Mouse (Mus musculus): Measurements from ENCODE around the gene Lclat1.

DNA sequence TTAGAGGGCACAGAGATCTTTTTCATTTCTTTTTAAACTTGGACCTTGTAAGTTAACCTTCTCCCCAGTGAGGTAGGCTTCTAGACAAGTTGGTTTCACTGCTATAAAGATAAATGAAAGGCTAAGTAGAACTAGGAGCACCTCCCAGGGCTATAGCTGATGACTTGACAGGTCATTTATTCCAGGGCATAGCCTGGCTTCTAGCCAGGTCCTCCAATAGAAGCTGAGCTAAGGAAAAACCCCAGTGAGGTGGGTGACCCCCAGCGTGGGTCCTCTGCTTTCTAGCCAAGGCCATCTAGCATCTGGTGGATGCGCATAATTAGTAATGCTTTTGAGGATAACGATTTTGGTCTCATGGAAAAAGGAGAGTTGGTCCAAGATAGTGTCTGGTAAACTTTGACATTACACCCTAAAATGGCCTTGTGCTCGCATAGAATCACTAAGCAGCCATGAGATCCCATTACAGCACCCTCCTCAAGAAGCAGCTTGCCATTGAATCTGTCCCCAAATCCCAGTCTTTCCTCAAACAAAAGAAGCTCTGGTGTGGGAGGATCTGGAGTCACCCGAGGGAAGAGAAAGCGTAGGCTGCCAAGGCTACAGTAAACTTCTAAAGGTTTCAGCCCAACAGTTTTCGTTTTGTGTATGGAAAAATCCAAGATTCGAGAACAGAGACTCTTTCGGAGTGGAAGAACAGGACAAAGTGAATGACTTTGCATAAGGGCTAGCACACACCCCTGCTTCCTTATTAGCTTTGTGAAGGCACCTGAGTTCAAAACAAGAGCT, 41.2 kb upstream of the Lclat1 start:
- no peak for TF ChIP-seq CTCF (conservative IDR thresholded peaks at IDR 0.05 in 1 of 2, IDR thresholded peaks at IDR 0.05 in 1 of 2; ENCODE audit: low read depth in 2 of 2, low read length in 2 of 2)
- no peak for TF ChIP-seq MYC (IDR thresholded peaks at IDR 0.05; ENCODE audit: low read depth, low read length)
- TF ChIP-seq MXI1 (IDR thresholded peaks at IDR 0.05; ENCODE audit: low read depth, low read length), result no peak
- no peak for TF ChIP-seq POLR2A (IDR thresholded peaks at IDR 0.05; ENCODE audit: low read depth, low read length)
- TF ChIP-seq MAZ (IDR thresholded peaks at IDR 0.05; ENCODE audit: low read depth, low read length), result no peak
- TF ChIP-seq MAFK (IDR thresholded peaks at IDR 0.05; ENCODE audit: insufficient replicate concordance, low read length), result no peak
- no peak for TF ChIP-seq USF2 (conservative IDR thresholded peaks at IDR 0.05; ENCODE audit: low read depth, low read length)
- no peak for TF ChIP-seq RCOR1 (conservative IDR thresholded peaks at IDR 0.05; ENCODE audit: low read depth, low read length)
- no peak for TF ChIP-seq ZC3H11A (IDR thresholded peaks at IDR 0.05; ENCODE audit: low read depth, low read length)
- TF ChIP-seq SIN3A (IDR thresholded peaks at IDR 0.05; ENCODE audit: low read length), result no peak
- TF ChIP-seq UBTF (IDR thresholded peaks at IDR 0.05; ENCODE audit: low read depth, low read length), result no peak
- no peak for TF ChIP-seq MEF2A (IDR thresholded peaks at IDR 0.05; ENCODE audit: borderline replicate concordance, low read depth, low read length)
- TF ChIP-seq TCF12 (IDR thresholded peaks at IDR 0.05; ENCODE audit: low read depth, low read length), result no peak
- TF ChIP-seq ETS1 (conservative IDR thresholded peaks at IDR 0.05; ENCODE audit: low read depth, low read length), result no peak

All from CH12.LX (cell line).